Mouse (Mus musculus) A20 (cell line): Measurements from ENCODE around the gene Abca17.
A peak's percentile ranks its signal among the peaks of the same experiment; 100 is the strongest.

Experiments used
- DNase-seq: peaks from one replicate; pipeline ENCODE4 v3.0.0-alpha.2; 2011; ENCODE audit warnings: low read depth, low spot score

Abca17 gene

DNA sequence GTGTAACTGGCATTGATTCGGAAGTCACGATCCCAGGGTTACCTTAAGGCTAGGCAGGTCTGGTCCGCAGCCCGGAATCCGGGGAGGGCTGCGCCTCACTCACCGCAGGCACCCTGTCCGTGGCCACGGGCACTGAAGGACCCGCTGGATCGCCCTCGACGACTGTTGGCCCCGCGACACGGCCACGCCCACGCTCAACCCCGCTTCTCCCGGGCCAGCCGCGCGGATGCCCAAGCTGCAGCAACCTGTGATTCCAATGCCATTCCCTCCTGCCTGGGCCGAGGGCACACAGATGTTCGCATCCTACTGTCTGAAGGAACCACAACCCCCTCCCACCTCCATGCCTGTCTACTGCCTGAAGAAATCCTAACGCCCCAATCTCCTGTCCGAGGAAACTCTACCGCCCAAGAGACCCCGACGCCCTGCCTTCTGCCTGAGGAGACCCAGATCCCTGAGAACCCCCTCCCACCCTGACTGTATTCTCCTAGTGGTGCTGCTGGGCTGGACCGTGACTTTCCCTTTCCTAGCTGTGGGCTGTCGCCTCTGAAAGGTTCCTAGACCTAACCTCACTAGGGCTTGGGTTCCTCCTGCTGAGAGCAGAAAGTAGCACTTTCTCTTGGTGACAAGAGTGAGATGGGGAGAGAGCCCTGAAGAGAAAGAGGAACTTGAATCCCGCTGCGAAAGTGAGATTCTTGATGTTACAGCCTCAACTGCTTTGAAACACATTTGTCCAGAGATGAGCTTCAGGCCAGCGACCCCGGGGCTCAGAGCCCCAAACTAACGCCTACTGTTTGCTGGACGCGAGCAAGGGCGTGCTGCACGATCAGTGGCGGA, at the start of gene Abca17:
Gene Abca17, minus strand, starts transcription at position 143 of the 834 bp plus-strand sequence.
- DNase-seq = no peak

DNA sequence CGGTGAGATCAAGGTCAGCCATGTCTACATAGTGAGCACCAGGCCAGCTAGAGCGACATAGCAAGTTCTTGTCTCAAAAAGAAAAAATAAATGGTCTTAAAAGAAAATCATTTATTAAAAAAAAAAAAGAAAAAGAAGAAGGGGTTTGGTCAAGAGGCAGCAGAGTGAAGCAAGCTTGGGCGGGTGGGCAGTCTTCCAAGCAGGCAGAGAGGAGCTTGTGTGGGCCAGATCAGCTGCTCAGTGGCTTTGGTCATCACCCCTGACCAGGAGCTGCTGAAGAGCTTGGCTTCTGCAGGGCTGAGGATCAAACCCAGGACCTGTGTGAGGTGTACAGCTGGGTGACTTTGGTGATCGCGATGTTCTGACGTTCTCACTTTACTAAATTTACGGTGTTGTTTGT, 43.6 kb upstream of the Abca17 start:
- no peak for DNase-seq

DNA sequence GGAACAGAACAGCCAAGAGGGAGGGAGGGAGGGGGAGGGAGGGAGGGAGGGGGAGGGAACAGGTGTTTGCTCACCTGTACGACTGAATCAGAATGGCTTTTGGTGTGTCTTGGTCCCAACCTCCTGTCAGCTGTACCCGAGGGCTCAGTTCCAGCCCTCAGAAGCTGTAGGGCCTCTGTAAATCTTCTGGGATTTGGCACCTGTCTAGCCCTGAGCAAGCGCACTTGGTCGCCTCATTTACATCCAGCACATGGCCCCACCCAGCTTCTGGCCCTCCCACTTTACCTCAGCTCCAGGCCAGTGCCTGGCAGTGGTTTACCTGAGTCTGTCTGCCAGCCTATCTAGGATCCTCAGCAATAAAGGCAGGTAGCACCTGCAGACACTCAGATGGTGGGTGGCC, 42.7 kb upstream of the Abca17 start:
- DNase-seq = no peak

DNA sequence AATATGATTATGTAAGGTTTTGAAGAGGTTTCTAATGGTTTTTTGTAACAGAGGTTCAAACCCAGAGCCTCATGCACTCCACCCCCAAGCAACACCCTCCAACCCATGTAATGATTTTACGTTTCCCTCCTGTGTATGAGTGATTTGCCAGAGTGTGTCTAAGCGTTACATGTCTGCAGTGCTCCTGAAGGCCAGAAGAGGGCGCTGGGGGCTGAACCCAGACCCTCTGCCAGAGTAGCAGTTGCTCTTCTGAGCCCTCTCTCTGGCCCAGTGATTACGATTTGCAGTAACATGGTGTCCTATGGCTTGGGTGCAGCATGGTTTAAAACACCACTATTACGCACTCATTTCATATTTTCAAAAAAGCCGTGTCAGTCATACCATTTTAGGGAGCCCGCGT, 40.3 kb upstream of the Abca17 start:
- peak; percentile 36 for DNase-seq

DNA sequence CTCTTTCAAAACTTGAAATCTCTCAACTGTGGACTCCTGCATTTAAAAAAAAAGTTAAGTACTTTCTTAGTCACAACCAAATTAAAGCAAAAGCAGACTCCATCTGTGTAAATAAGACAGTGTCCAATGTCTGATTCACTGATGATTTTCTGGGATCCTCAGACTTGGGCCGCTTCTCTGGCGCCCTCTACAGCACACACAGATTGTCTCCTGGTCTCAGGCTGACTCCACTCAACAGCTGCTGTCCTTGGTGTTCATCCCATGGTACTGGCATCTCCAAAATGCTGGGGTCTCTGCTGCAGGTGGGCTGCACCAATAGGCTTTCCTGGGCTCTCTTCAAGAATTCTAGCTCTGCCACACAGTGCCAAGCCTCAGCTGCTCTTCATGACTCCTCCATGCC, 39.0 kb upstream of the Abca17 start:
- DNase-seq = no peak

DNA sequence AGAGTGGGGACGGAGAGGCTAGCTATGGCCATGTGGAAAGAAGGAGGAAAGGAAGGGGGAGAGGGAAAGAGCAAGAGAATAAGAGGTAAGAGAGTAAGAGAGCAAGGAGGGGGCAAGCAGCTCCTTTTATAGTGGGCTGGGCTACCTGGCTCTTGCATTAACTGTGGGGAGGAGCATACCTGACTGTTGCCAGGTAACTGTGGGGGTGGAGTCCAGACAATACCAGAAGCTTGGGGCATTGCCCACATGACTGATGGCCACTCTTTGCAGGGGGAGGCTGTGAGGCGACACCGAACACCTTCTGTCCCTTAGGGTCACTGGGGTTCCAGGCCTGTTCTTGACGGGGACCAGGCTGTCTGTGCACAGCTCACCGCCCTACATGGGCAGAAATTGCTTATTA, 37.8 kb upstream of the Abca17 start:
- DNase-seq = no peak

DNA sequence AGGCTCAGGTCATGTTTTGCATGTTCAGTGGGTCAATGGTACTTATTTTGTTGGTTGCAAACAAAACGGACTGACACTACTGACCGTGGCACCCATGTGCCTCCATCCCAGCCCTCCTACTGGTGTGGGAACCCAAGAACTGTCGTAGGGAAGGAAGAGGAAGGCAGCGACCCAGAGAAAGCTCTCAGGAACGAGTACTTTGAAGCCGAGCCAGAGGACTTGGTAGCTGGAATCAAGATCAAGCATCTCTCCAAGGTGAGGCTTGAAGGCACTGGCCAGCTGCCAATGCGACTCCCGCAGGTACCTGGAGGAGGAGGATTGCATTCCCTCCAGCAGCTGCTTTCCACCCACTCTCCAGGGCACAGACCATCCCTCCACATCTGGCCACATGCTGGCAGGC, 32.9 kb upstream of the Abca17 start:
- no peak for DNase-seq

DNA sequence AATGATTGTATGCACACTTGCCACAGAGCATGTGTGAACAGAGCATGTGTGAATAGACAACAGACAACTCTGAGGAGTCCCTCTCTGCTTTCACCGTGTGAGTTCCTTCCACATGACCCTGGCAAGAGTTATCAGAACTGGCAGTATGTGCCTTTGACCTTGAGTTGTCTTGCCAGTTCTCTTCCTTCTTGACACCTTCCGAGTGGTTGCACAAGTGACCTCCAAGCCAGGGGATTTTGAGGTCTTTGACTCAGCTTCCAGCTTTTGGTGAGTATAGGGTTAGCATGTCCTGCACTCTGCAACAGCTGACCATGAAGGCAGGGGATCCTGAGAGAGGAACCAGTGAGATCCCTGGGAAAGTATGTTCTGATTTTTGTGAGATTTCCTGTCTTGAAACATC, 27.6 kb upstream of the Abca17 start:
- no peak for DNase-seq

DNA sequence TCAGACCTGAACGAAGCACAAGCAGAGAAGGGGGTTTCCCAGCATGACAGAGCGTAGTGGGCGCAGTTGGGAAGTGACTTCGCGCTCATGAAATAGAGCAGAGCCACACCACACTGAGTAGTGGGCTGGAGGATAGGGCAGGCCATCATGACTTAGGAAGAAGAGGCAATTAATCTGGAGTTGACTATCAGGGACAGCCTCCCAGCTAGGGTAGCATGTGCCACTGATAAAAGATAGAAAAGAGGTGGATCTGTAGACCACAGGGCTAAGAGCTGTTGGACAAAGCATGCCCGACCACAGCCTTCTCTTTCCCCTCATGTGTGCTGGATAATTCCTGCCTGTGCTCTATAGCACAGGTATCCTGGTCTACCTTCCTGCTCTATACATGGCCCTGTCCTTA, 25.0 kb upstream of the Abca17 start:
- DNase-seq = no peak

DNA sequence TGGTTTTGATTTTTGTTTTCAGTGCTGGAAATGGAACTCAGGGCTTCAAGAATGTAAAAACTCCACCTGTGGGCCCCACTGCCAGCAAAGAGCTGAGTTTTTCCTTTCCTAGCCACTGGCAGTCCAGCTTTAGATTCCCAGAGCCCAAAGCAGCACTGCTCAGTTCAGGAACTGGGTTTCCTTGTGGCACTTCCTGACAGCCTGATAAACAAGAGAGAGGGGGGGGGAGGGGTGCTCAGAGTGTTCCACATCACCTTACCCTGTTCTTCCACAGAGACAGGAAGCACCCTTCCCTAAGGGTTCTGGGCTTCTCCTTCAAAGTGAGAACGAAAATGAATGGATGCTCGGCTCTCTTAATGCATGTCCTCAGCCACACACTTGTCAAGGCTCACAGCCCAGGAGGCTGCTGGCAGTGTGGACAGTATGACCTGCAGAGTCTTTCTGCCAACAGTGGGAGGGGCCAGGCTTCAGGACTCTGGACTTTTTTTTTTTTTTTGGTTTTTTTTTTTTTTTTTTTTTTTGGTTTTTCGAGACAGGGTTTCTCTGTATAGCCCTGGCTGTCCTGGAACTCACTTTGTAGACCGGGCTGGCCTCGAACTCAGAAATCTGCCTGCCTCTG, 24.3 kb upstream of the Abca17 start:
- no peak for DNase-seq

DNA sequence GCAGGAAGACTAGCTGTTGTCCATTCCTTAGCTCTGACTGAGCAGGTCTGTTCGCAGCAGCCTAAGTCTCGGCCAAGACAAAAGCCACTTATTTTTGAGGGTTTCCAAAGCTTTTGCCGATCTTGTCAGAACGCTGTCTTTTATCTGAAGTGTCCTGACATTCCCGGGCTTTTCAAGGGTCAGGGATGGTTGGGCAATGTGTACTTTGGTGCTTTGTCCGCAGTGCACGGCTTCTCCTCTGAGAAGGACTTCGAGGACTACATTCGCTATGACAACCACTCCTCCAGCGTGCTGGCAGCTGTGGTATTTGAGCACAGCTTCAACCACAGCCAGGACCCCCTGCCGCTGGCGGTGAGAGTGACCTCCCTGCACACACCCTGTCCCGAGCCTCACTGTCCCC, 15.0 kb upstream of the Abca17 start:
- DNase-seq = no peak

DNA sequence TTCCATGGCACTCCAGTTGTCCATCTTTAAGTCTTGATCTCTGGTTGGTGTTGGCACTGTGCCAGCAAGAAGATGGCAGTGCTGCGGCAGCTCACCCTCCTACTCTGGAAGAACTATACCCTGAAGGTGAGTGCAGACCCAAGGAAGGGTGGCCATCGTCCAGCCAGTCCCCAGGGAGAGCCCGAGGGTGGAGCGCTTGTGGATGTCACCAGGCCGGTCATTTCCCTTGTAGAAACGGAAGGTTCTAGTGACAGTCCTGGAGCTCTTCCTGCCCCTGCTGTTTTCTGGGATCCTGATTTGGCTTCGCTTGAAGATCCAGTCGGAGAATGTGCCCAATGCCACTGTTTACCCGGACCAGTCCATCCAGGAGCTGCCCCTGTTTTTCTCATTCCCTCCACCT, 13.6 kb upstream of the Abca17 start:
- DNase-seq = no peak

DNA sequence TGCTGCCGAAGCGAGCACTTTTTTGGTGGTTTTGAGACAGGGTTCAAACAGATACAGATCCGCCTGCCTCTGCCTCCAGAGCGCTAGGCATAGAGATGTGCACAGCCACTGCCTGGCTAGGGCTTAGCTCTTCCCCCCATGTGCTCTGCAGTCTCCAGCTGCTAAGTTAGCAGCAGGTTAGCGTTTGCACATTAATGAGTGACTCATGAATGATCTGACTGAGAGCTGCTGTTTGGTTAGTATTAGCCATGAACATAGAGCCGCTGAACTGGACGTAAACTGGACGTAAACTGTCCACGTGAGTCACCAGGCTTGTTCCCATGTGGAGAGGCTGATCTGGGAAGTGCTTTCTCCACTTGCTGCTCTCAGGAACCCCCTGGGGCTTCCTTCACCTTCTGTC, 11.7 kb upstream of the Abca17 start:
- no peak for DNase-seq

DNA sequence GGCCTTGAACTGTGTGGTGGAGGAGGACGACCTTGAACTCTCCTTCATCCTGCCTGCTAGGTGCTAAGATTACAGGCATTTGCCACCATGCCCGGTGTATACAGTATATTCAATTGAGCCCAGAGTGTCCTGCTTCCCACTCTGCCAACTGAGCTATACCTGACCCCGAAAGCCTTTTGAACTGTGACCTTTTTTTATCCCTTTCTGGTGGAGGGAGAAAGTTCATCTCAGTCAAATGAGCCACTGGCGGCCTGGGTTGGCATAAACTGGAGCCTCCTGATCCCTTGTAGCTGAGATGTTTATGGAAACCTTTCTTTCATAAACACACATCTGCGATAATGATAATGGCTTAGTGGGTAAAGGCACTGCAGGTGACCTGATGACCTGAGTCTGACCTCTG, 10.4 kb upstream of the Abca17 start:
- DNase-seq = no peak

DNA sequence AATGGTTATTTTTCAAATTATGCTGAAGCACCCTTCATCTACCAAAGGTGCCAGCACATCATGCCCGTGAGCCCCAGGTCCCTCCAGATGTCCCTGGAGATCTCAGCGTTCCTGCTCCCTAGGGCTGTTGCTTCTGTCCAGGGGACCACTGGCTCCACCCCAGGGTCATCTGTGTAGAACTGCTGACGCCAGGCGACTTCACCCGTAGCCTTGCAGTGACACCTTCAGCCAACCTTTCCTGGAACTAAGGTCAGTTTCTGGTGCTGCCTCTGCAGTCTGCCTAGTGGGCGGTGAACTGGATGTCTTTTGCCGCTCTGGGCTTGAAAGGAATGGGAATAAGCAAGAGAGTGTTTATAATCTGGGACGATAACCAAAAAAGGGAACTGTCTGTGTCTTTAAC, 10.0 kb upstream of the Abca17 start:
- no peak for DNase-seq

DNA sequence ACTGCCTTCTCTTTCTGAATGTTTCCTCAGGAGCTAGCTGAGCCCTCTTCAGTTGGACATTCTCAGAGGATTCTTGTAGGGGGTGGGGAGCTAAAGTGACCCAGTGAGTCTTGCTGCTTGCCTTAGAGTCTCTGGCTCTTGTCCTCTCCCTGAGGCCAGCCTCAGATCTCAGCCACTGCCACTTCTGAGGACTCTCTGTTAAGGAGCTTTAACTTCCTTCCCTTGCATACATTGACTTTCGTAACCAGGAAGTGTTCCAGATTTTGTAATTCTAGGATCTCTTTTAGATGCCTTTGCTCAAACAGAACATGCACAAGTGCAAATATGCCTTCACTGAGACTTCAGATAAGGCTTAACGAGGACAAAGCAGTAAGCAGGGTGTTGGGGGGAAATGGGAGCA, 9.0 kb upstream of the Abca17 start:
- DNase-seq = no peak

DNA sequence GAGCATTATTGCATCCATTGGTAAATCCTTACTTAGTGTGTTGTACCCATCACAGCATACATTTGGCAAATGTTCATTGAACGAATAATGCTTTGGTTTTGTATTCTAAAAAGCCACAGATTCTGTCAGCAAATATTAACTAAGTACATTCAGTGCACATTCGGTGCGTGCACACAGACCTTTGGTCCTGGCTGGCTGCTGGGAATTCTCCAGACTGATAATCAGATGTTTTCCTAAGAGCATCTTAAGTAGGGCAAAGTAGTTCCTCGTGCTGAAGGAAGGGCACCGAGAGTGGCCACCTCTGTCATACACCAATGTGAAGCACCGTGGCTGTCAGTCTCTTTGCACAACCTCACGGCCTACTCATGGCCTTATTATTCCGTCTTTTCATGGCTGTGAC, 8.1 kb upstream of the Abca17 start:
- no peak for DNase-seq

DNA sequence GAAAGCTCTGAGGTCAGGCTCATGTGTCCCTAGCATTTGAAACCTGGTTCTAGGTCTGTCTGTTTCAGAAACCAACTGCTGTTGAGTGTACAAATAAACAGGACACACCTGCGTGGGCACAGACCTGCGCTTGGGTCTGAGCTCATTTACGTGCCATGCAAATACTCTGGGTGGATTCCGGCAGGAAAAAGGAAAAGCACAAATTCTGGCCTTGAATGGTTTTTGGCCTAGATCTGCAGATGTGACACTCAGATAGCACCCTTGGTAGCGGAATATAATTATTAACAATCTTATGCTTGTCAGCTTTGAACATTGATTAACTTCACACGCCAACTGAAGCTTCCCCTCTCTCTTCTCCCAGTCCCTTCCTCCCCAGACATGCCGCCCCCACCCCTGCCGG, 4.4 kb upstream of the Abca17 start:
- DNase-seq = peak; percentile 78

DNA sequence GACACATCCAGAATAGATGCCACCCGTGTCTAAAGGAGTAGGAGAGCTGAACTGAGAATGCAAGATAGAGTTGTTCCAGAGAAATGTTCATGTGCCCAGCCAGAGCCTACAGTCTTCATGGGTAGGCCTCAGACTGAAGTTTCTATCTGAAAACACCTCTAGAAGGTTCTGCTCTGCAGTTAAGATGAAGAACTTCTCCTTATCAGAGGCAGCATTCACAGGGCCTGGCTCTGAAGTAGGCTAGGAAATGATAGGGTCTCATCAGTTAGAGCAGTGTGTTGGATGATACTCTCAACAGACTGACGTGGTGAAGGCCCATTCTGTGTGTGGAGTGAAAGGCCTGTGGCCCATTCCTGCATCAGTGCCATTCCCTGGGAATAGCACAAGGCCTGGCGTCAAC, 3.1 kb upstream of the Abca17 start:
- peak; percentile 59 for DNase-seq

DNA sequence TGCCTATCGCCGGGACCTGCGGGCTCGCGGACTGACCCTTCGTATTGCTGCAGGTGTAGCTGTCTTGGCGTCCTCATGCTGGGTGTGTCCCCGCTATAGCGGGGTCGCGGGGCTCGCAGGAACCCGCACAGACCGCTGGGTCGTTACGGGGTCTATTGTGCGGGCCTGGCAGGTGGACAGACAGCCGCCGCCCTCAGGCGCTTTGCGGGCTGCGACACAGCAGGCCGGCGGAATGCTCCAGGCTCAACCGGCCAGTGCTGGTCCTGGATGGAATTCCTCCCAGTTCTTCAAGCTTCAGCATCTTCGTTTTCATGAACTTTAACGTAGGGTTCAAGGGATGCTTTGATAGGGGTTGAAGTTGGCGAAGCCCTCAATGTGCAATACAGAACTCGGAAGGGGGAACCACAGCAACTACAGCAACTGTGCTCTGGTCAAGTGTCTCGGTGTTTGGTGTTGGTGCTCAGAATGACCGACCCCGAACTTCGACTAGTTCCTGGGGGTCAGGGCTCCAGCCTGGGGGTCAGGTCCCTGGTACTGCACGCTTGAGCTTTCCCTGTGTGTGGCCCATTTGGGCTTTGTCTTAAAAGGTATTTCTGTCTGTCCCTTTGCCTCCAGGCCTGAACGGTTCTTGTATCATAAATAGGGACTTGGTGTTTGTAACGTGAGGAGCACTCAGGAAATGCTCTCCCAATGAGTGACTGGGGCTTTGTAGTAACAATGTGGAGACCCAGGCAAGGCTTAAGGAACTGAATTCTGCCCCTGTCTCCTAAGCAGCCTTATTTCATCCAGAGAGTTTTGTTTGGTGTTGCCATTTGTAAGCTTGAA, 1.7 kb upstream of the Abca17 start:
- DNase-seq = peak; percentile 65

DNA sequence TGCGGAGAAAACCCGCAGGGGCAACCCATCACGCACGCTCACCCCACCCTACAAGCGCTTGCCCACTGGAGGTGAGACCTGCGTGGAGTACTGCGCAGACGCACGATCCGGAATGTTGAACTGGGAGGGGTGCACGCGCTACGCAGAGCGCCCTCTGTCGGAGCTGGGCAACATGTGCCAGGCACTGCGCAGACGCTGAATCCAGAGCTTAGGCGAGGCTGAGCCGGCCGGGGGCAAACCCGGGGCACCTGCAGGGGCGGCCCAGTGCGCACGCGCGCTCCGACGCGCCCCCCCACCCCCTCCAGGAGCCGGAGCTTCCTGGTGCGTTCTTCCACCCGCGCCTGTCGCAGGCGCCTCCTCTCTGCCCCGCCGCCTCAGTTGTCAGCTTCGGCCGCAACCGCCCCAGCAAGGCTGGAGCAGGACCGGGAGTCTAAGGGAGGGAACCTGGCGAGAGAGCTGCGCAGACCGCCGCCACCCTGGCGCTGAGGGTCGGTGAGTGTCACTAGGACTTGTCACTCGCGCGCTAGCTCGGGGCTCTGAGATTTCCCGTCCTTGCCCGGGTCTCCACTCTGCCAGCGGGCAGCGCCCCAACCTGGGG, 991 bp upstream of the Abca17 start, which contains the start of gene Abca3:
Gene Abca3, plus strand, starts transcription at position 191 of the 598 bp plus-strand sequence.
- peak; percentile 99 for DNase-seq

DNA sequence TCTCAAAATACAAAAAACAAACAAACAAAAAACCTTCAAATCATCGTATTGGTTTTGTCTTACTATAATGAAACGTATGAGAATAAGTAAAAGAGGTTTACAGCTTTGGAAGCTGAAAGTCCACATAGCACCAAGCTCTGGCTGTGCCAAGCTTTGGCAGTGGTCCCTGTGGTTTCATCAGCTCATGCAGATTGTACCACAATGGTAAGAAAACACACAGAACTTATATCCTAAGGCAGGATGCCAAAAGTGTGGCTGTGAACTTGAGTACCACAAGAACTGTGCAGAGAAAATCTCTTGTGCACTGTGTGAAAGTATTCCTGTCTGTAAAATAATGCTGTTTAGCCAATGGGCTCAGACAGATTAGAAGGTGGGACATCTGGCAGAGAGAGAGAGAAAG, 1.7 kb downstream of the Abca17 start:
- DNase-seq = no peak
